Comparison of ENCODE assay signal across 16 mouse cellular contexts in genomic region chr7:130773914-130774630, GRCm38 (mm10). TPM values are rescaled to one million over a fixed set of nuclear protein-coding genes. Genes with fewer than 3 reads are reported as not detected.
DNase-seq lines count a peak whose midpoint lies in the region; ATAC-seq and TF ChIP-seq lines count a peak whose summit lies in the region.
"Had no signal": no experiment of that assay in that cellular context is flagged by ENCODE, and none has a peak within 500 bp of the region (broad histone marks: within the 10 kb centered on the region; RNA-seq: fewer than 3 reads in every experiment).

Gene Btbd16, plus strand, starts transcription at chr7:130774069.

- ATAC-seq in common myeloid progenitor, adult 5-6 weeks (replicated peaks; ENCODE audit: low read depth, poor library complexity, severe bottlenecking): peak; percentile 78
- ATAC-seq: forebrain, embryonic 13.5 days had no signal

- no peaks in the 10 kb centered on the region for H3K27me3 ChIP-seq in testis, adult 2 months (ENCODE audit: control insufficient read depth, insufficient read depth, low read length)
- H3K27me3 ChIP-seq: forebrain, embryonic 13.5 days; stomach, embryonic 15.5 days had no signal

- peaks cover 6% of the 10 kb centered on the region for H3K4me1 ChIP-seq in testis, adult 2 months (ENCODE audit: control insufficient read depth, insufficient read depth, low read length)
- H3K4me1 ChIP-seq: forebrain, embryonic 13.5 days; stomach, embryonic 15.5 days had no signal

- peak within 1 kb of the TSS; percentile 90 for H3K4me3 ChIP-seq in testis, adult 2 months (ENCODE audit: control insufficient read depth, low read depth, low read length)
- H3K4me3 ChIP-seq: forebrain, embryonic 13.5 days; liver, embryonic 12.5 days; myocyte; stomach, embryonic 15.5 days had no signal

- no peak for DNase-seq in testis, postnatal 10 days (ENCODE audit: low spot score)
- peak; percentile 52 for DNase-seq in naive thymus-derived CD4-positive, alpha-beta T cell, adult 2 months (ENCODE audit: low read depth)
- no peak for DNase-seq in layer of hippocampus, adult 11-12 months (ENCODE audit: low spot score)
- DNase-seq in gastrocnemius, adult 8-10 months (ENCODE audit: low spot score in 2 of 2): no peak
- no peak for DNase-seq in cerebellum, postnatal 4 days (ENCODE audit: low spot score in 2 of 2)
- DNase-seq: layer of hippocampus, adult 9-11 months had no signal

- peak within 1 kb of the TSS; percentile 20; the same call in 1 of the 2 replicates for H3K27ac ChIP-seq in testis, adult 2 months (ENCODE audit: control insufficient read depth, insufficient read depth, low read depth, low read length)
- H3K27ac ChIP-seq: forebrain, embryonic 13.5 days; liver, embryonic 12.5 days; stomach, embryonic 15.5 days had no signal

- no peaks in the 10 kb centered on the region for H3K36me3 ChIP-seq in testis, adult 2 months (ENCODE audit: control insufficient read depth, insufficient read depth, low read length)
- H3K36me3 ChIP-seq: liver, embryonic 12.5 days; stomach, embryonic 15.5 days had no signal

- TF ChIP-seq CTCF in testis, adult 2 months (IDR thresholded peaks at IDR 0.05; ENCODE audit: control insufficient read depth, insufficient read depth, insufficient replicate concordance, low read depth, low read length): no peak

- TF ChIP-seq POLR2A in testis, adult 2 months (IDR thresholded peaks at IDR 0.05; ENCODE audit: control insufficient read depth, low read depth, low read length): peak; percentile 37; the same call in 1 of the 2 replicates

RNA-seq across cellular contexts. Expression of gene Btbd16, which starts in this region (rescaled TPM):
- 254 and 255 TPM in 2 replicates for polyA plus RNA-seq in testis, adult 2 months (2012; rRNA removed)
- total RNA-seq in common myeloid progenitor, adult 5-6 weeks (2017): 0.32 and 0.68 TPM in 2 replicates
- under 1 TPM in 1 of 4 experiments, not detected in 3; 0.21 TPM for total RNA-seq in gastrocnemius, adult 8-10 months (2022)
- total RNA-seq: adrenal gland, postnatal 36 days had no signal
- polyA plus RNA-seq: embryonic facial prominence, embryonic 14.5 days; forebrain, embryonic 13.5 days; liver, embryonic 12.5 days; lung, embryonic 16.5 days; midbrain, embryonic 11.5 days; myocyte had no signal

Comparison
In these comparisons a context has a peak if more than half of its experiments do, and no peak if none do; other contexts are left out.
1. Peak in ATAC-seq in common myeloid progenitor, adult 5-6 weeks; RNA of the gene not detected or under 1 TPM.